Mouse (Mus musculus) small intestine, adult 2 months (tissue): ENCODE measurements around the gene Slc38a3.

Source experiments
- CTCF ChIP-seq: fragments of 200-500 bp; IDR thresholded peaks from 2 replicates; pipeline ENCODE4 v1.5.1; 2012; ENCODE audit warnings: low read depth, mild to moderate bottlenecking, control low read depth, inconsistent platforms, low read length, moderate library complexity, mixed read lengths; ENCODE audit not compliant: insufficient replicate concordance, insufficient read length; ENCODE audit errors: extremely low read depth
- POLR2A ChIP-seq: fragments of 200-500 bp; IDR thresholded peaks from 2 replicates; pipeline ENCODE4 v1.6.1; 2012; ENCODE audit warnings: low read depth, mild to moderate bottlenecking, control low read depth, inconsistent platforms, low read length, moderate library complexity

DNA sequence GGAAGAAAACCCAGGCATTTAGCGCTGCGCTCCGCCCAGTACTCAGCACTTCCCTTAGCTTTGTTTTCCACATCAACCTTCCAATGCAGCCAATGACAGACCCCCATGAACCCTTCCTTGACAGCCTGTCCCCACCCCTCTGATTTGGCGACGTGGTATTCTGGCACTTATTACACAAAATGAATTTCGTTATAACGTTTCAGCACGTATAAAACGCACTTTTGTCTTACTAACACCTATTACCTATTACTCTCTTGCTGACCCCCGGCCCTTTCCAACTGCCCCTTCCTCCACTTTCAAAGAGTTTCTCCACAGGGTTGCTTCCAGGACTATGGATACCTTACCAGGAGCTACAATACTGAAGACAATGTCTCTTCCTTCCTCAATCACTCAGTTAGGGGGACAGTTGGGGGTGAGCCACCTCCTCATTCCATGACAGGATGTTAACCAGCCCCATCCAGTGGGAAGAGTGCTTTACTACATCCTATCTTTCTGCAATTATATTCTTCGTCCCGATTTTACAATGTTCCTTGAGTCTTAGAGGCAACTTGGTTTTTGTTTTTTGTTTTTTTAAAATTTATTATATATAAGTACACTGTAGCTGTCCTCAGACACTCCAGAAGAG lies 56.3 kb downstream of the Slc38a3 start:
- TF ChIP-seq POLR2A, result 0 out of 2 replicates have a peak, but pooled peaks have one; percentile 0
- TF ChIP-seq CTCF, result no peak
